Mouse (Mus musculus) hindbrain, embryonic 12.5 days (tissue): ENCODE data around the gene P3h2. TPM values are rescaled to one million over a fixed set of nuclear protein-coding genes. Genes with fewer than 3 reads are reported as not detected.

Experiments used
- ATAC-seq: fragments of 200-750 bp; cut with Nextera tagmentation; 2 replicates; pipeline ENCODE4 v1.8.0; 2017; ENCODE audit warnings: moderate TSS enrichment; ENCODE audit not compliant: low FRiP score
- H3K27ac ChIP-seq: fragments of 300-500 bp; sonication (generic); 2 replicates; pipeline ENCODE4 v1.5.1; 2016; ENCODE audit warnings: mild to moderate bottlenecking
- H3K27me3 ChIP-seq: fragments of 300-500 bp; sonication (generic); 2 replicates; pipeline ENCODE4 v1.6.1; 2016; ENCODE audit warnings: mild to moderate bottlenecking
- H3K36me3 ChIP-seq: fragments of 300-500 bp; sonication (generic); 2 replicates; pipeline ENCODE4 v1.6.1; 2016; ENCODE audit warnings: mild to moderate bottlenecking
- H3K4me1 ChIP-seq: fragments of 300-500 bp; sonication (generic); 2 replicates; pipeline ENCODE4 v1.6.1; 2016
- H3K4me2 ChIP-seq: fragments of 300-500 bp; sonication (generic); replicated peaks from 2 replicates; pipeline ENCODE4 v1.6.1; 2016; ENCODE audit warnings: mild to moderate bottlenecking
- H3K4me3 ChIP-seq: fragments of 300-500 bp; sonication (generic); 2 replicates; pipeline ENCODE4 v1.5.1; 2016; ENCODE audit warnings: mild to moderate bottlenecking
- H3K9ac ChIP-seq: fragments of 300-500 bp; sonication (generic); 2 replicates; pipeline ENCODE4 v1.6.1; 2016; ENCODE audit warnings: mild to moderate bottlenecking, moderate library complexity
- H3K9me3 ChIP-seq: fragments of 300-500 bp; sonication (generic); replicated peaks from 2 replicates; pipeline ENCODE4 v1.6.1; 2016; ENCODE audit warnings: mild to moderate bottlenecking
- WGBS: fragments of 180-500 bp; shearing (Covaris S2); methylation state at CpG from one replicate; pipeline ENCODE4 v1.1.7; 2016; 5-methylcytosine and 5-hydroxymethylcytosine counted together
- polyA plus RNA-seq: library from polyadenylated mRNA; unstranded; fragments of >200 nt; fragmentation: Nextera tagmentation; extraction: Ambion mirVana; gene quantifications from 2 replicates; pipeline ENCODE4 v1.2.1, GENCODE M21; 2016

The P3h2 gene
- polyA plus RNA-seq, 1 experiment from 2014 or later, result 2.3 TPM

- no peak for ATAC-seq
- no peak overlapping the region for H3K27ac ChIP-seq
- H3K4me3 ChIP-seq, result no peak overlapping the region
- no peaks in the 10 kb centered on the region for H3K27me3 ChIP-seq
- 77% methylated on average over 4 of the region's 4 CpGs for WGBS
- H3K4me1 ChIP-seq, result no peaks in the 10 kb centered on the region
- H3K36me3 ChIP-seq, result no peaks in the 10 kb centered on the region
- no peaks in the 10 kb centered on the region for H3K9me3 ChIP-seq
- H3K9ac ChIP-seq, result no peak overlapping the region
- H3K4me2 ChIP-seq, result no peak overlapping the region
Observed at GRCm38 (mm10) chr16:25942261-25942660, 163.3 kb downstream of the P3h2 start.

GRCm38 (mm10) chr16:25934181-25934580 is 171.4 kb downstream of the P3h2 start:
- Histone ChIP-seq H3K27me3 (no peaks in the 10 kb centered on the region), H3K4me2 (no peak overlapping the region), H3K27ac (no peak overlapping the region), H3K9me3 (no peaks in the 10 kb centered on the region), H3K36me3 (no peaks in the 10 kb centered on the region), H3K4me3 (no peak overlapping the region), H3K4me1 (no peaks in the 10 kb centered on the region), H3K9ac (no peak overlapping the region)
- no peak for ATAC-seq
- WGBS, result 88% methylated on average over 2 of the region's 2 CpGs

GRCm38 (mm10) chr16:25912185-25912584 is 193.4 kb downstream of the P3h2 start:
- H3K9ac ChIP-seq, result no peak overlapping the region
- no peak for ATAC-seq
- H3K4me2 ChIP-seq, result no peak overlapping the region
- H3K4me3 ChIP-seq, result no peak overlapping the region
- 81% methylated on average over 1 of the region's 1 CpGs for WGBS
- no peaks in the 10 kb centered on the region for H3K27me3 ChIP-seq
- no peaks in the 10 kb centered on the region for H3K4me1 ChIP-seq
- H3K36me3 ChIP-seq, result no peaks in the 10 kb centered on the region
- no peak overlapping the region for H3K27ac ChIP-seq
- H3K9me3 ChIP-seq, result no peaks in the 10 kb centered on the region
